Mouse (Mus musculus) C2C12 (cell line): ENCODE measurements at regions not wholly inside any gene's neighbourhood (a gene's known extent, or its start where the extent isn't known, plus 50 kb on each side); places are given as distances from the start of the nearest gene placed in this dataset.

Experiments
- CTCF ChIP-seq: IDR thresholded peaks from one replicate; pipeline ENCODE4 v1.5.1; 2011; ENCODE audit not compliant: control insufficient read depth, insufficient read depth, insufficient read length
- FOSL1 ChIP-seq: IDR thresholded peaks from one replicate; pipeline ENCODE4 v1.8.0; 2011; ENCODE audit warnings: mild to moderate bottlenecking, low read length; ENCODE audit not compliant: poor library complexity, insufficient read depth, severe bottlenecking
- MAX ChIP-seq: IDR thresholded peaks from one replicate; pipeline ENCODE4 v1.6.1; 2011; ENCODE audit warnings: mild to moderate bottlenecking, control low read depth
- MYOG ChIP-seq: IDR thresholded peaks from one replicate; pipeline ENCODE4 v1.6.1; 2011; ENCODE audit not compliant: control insufficient read depth, insufficient read length; ENCODE audit errors: extremely low read depth
- USF1 ChIP-seq: IDR thresholded peaks from one replicate; pipeline ENCODE4 v1.6.1; 2011; ENCODE audit warnings: low read depth, mild to moderate bottlenecking, control low read depth, moderate library complexity

DNA sequence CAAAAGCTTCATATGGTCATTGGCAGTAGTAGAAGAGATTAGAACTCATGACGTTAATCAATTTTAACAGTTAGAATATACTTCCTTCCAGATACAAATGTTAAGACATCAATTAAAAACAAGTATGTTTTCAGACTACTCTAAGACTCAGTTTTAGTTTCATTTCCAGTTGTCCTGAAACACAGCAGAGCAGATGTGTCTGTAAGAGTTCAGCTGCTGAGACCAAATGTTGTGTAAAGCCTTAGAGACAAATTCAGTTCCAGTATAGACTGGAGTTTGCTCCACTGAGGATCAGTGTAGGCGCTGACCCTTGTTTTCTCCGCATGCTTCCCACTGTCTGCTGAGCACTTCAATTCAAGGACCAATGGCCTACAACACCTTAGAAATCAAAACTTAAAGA lies 158.1 kb upstream of the Bmper start:
- no peak for TF ChIP-seq CTCF
- no peak for TF ChIP-seq MAX
- TF ChIP-seq MYOG: no peak
- no peak for TF ChIP-seq USF1
- no peak for TF ChIP-seq FOSL1
